Mouse (Mus musculus) neural tube, embryonic 12.5 days (tissue): ENCODE data around the gene Tmem222. TPM values are rescaled to one million over a fixed set of nuclear protein-coding genes. Genes with fewer than 3 reads are reported as not detected.

Experiments used
- ATAC-seq: fragments of 200-750 bp; cut with Nextera tagmentation; 2 replicates; pipeline ENCODE4 v1.8.0; 2017; ENCODE audit warnings: low read depth, mild to moderate bottlenecking, moderate TSS enrichment, moderate library complexity; ENCODE audit not compliant: low FRiP score
- H3K27ac ChIP-seq: fragments of 300-500 bp; sonication (generic); 2 replicates; pipeline ENCODE4 v1.5.1; 2016
- H3K27me3 ChIP-seq: fragments of 300-500 bp; sonication (generic); replicated peaks from 2 replicates; pipeline ENCODE4 v1.6.1; 2016; ENCODE audit warnings: mild to moderate bottlenecking
- H3K36me3 ChIP-seq: fragments of 300-500 bp; sonication (generic); 2 replicates; pipeline ENCODE4 v1.6.1; 2016; ENCODE audit warnings: mild to moderate bottlenecking
- H3K4me1 ChIP-seq: fragments of 300-500 bp; sonication (generic); 2 replicates; pipeline ENCODE4 v1.6.1; 2016
- H3K4me2 ChIP-seq: fragments of 300-500 bp; sonication (generic); replicated peaks from 2 replicates; pipeline ENCODE4 v1.6.1; 2016; ENCODE audit warnings: mild to moderate bottlenecking
- H3K4me3 ChIP-seq: fragments of 300-500 bp; sonication (generic); 2 replicates; pipeline ENCODE4 v1.5.1; 2016
- H3K9ac ChIP-seq: fragments of 300-500 bp; sonication (generic); 2 replicates; pipeline ENCODE4 v1.6.1; 2016; ENCODE audit warnings: mild to moderate bottlenecking
- H3K9me3 ChIP-seq: fragments of 300-500 bp; sonication (generic); 2 replicates; pipeline ENCODE4 v1.6.1; 2016; ENCODE audit warnings: mild to moderate bottlenecking
- WGBS: fragments of 180-500 bp; shearing (Covaris S2); methylation state at CpG from one replicate; pipeline ENCODE4 v1.1.7; 2016; 5-methylcytosine and 5-hydroxymethylcytosine counted together
- polyA plus RNA-seq: library from polyadenylated mRNA; unstranded; fragments of >200 nt; fragmentation: Nextera tagmentation; extraction: Ambion mirVana; gene quantifications from 2 replicates; pipeline ENCODE4 v1.2.1, GENCODE M21; 2016

Tmem222 gene
- polyA plus RNA-seq, 1 experiment from 2014 or later: 82.0 TPM

GRCm38 (mm10) chr4:133247072-133247471, 30.5 kb downstream of the Tmem222 start:
- peaks cover 76% of the 10 kb centered on the region for H3K27me3 ChIP-seq
- no peaks in the 10 kb centered on the region for H3K36me3 ChIP-seq
- no peak overlapping the region for H3K27ac ChIP-seq
- H3K4me1 ChIP-seq: peaks cover 13% of the 10 kb centered on the region
- no peak overlapping the region for H3K9ac ChIP-seq
- 27% methylated on average over 15 of the region's 15 CpGs for WGBS
- H3K4me3 ChIP-seq: no peak overlapping the region
- no peaks in the 10 kb centered on the region for H3K9me3 ChIP-seq
- no peak overlapping the region for H3K4me2 ChIP-seq
- no peak for ATAC-seq

GRCm38 (mm10) chr4:133244289-133244688, 33.3 kb downstream of the Tmem222 start:
- 88% methylated on average over 1 of the region's 1 CpGs for WGBS
- Histone ChIP-seq H3K9ac (no peak overlapping the region), H3K27me3 (peaks cover 64% of the 10 kb centered on the region)

DNA sequence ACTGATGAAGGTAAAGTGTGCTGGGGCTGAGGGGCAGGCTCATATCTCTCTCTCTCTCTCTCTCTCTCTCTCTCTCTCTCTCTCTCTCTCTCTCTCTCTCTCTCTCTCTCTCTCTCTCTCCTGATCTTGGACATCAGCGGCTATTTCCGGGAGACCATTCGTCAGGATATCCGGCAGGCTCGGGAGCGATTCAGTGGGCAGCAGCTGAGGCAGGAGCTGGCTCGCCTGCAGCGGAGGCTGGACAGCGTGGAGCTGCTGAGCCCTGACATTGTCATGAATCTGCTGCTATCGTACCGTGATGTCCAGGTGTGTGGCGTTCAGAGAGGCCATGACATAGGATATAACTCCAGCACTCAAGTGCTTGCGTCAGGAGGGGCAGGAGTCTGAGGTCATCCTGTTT, 34.1 kb downstream of the Tmem222 start:
- Histone ChIP-seq H3K36me3 (no peaks in the 10 kb centered on the region), H3K4me1 (peaks cover 15% of the 10 kb centered on the region), H3K4me2 (no peak overlapping the region), H3K27me3 (peaks cover 64% of the 10 kb centered on the region), H3K9ac (no peak overlapping the region), H3K4me3 (no peak overlapping the region), H3K27ac (no peak overlapping the region), H3K9me3 (no peaks in the 10 kb centered on the region)
- WGBS: 35% methylated on average over 13 of the region's 13 CpGs
- ATAC-seq: no peak

More at GRCm38 (mm10) chr4:133244289-133244688, 33.3 kb downstream of the Tmem222 start:
- no peaks in the 10 kb centered on the region for H3K36me3 ChIP-seq
- peaks cover 15% of the 10 kb centered on the region for H3K4me1 ChIP-seq
- no peak for ATAC-seq
- H3K9me3 ChIP-seq: no peaks in the 10 kb centered on the region
- H3K4me2 ChIP-seq: no peak overlapping the region
- no peak overlapping the region for H3K27ac ChIP-seq
- no peak overlapping the region for H3K4me3 ChIP-seq

- H3K9ac ChIP-seq: no peak overlapping the region
- H3K4me1 ChIP-seq: peaks cover 15% of the 10 kb centered on the region
- WGBS: 50% methylated on average over 9 of the region's 9 CpGs
- no peak overlapping the region for H3K4me2 ChIP-seq
- no peak for ATAC-seq
- peaks cover 57% of the 10 kb centered on the region for H3K27me3 ChIP-seq
- H3K36me3 ChIP-seq: no peaks in the 10 kb centered on the region
- no peaks in the 10 kb centered on the region for H3K9me3 ChIP-seq
- no peak overlapping the region for H3K4me3 ChIP-seq
- no peak overlapping the region for H3K27ac ChIP-seq
Measured at GRCm38 (mm10) chr4:133242710-133243109, 34.9 kb downstream of the Tmem222 start.

- H3K27ac ChIP-seq: no peak overlapping the region
- H3K36me3 ChIP-seq: no peaks in the 10 kb centered on the region
- peaks cover 49% of the 10 kb centered on the region for H3K27me3 ChIP-seq
- ATAC-seq: no peak
- H3K9ac ChIP-seq: no peak overlapping the region
- WGBS: 40% methylated on average over 11 of the region's 11 CpGs
- no peak overlapping the region; the same call in 1 of the 2 replicates for H3K4me3 ChIP-seq
- peak overlapping the region; percentile 90 for H3K4me2 ChIP-seq
- peaks cover 15% of the 10 kb centered on the region for H3K4me1 ChIP-seq
- no peaks in the 10 kb centered on the region for H3K9me3 ChIP-seq
Measured at GRCm38 (mm10) chr4:133241910-133242309, 35.7 kb downstream of the Tmem222 start.

- peak; percentile 92 for ATAC-seq
- H3K36me3 ChIP-seq: no peaks in the 10 kb centered on the region
- no peak overlapping the region for H3K27ac ChIP-seq
- H3K9me3 ChIP-seq: no peaks in the 10 kb centered on the region
- peaks cover 15% of the 10 kb centered on the region for H3K4me1 ChIP-seq
- peak overlapping the region; percentile 64 for H3K9ac ChIP-seq
- WGBS: under 1% methylated on average over 78 of the region's 78 CpGs
- H3K27me3 ChIP-seq: peaks cover 42% of the 10 kb centered on the region
- peak overlapping the region; percentile 90 for H3K4me2 ChIP-seq
- H3K4me3 ChIP-seq: peak overlapping the region; percentile 49
Measured at GRCm38 (mm10) chr4:133240934-133241908, 36.4 kb downstream of the Tmem222 start.

DNA sequence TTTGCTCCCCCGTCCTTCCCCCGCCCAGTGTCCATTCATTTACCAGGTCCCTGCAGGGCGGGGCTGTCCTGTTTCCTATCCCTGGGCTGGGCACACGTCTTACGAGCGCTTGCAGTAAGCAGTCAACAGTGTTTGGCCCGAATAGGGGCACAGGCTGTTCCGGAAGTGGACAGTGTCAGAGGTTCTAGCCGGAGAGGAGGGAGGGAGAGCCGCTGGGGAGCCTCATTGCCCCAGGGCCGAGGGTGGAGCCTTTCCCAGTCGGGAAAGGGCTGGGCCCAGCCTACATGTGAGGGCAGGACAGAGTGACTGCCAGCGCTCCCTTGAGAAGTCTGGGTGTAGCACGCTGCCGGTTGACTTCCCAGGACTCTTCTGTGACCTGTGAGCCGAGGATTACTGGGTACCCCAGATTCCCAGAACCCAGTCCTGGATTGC, 37.1 kb downstream of the Tmem222 start, which contains the start of gene Map3k6:
Gene Map3k6 (plus strand): TSS at position 329 of the 432 bp plus-strand sequence.
- Histone ChIP-seq H3K4me3 (peak within 1 kb of the TSS; percentile 49), H3K36me3 (no peaks in the 10 kb centered on the region), H3K27ac (no peak within 1 kb of the TSS), H3K9me3 (no peaks in the 10 kb centered on the region), H3K9ac (peak within 1 kb of the TSS; percentile 64), H3K4me1 (peaks cover 15% of the 10 kb centered on the region), H3K4me2 (peak within 1 kb of the TSS; percentile 90), H3K27me3 (peaks cover 39% of the 10 kb centered on the region)
- 3% methylated on average over 16 of the region's 16 CpGs for WGBS
- 0 out of 2 replicates have a peak, but pooled peaks have one; percentile 21 for ATAC-seq

DNA sequence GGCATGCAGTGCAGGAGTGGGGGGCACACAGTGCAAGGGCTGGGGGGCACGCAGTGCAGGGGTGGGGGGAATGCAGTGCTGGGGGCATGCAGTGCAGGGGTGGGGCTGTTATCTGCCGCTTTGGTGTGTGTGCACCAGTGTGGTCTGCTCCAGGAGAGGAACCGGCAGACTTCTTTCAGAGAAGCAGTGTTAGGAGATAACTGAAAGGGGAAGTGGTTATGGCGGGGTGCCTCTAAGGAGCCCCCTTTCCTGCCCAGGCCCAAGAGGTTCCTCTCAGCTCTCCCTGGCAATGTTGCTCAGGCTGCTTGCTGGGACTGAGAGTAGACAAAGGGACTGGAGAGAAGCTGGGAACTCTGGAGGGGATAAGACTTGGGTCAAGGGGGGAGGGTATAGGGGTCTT, 39.7 kb downstream of the Tmem222 start:
- ATAC-seq: no peak
- H3K27me3 ChIP-seq: peaks cover 29% of the 10 kb centered on the region
- H3K9me3 ChIP-seq: no peaks in the 10 kb centered on the region
- no peak overlapping the region for H3K4me3 ChIP-seq
- no peaks in the 10 kb centered on the region for H3K36me3 ChIP-seq
- H3K27ac ChIP-seq: no peak overlapping the region
- peaks cover 15% of the 10 kb centered on the region for H3K4me1 ChIP-seq
- H3K9ac ChIP-seq: no peak overlapping the region
- H3K4me2 ChIP-seq: no peak overlapping the region
- WGBS: 67% methylated on average over 4 of the region's 4 CpGs

- Histone ChIP-seq H3K27me3 (peaks cover 10% of the 10 kb centered on the region; the same call in 1 of the 2 replicates), H3K4me2 (no peak overlapping the region)
- 79% methylated on average over 5 of the region's 5 CpGs for WGBS
Measured at GRCm38 (mm10) chr4:133235415-133235814, 42.2 kb downstream of the Tmem222 start.

DNA sequence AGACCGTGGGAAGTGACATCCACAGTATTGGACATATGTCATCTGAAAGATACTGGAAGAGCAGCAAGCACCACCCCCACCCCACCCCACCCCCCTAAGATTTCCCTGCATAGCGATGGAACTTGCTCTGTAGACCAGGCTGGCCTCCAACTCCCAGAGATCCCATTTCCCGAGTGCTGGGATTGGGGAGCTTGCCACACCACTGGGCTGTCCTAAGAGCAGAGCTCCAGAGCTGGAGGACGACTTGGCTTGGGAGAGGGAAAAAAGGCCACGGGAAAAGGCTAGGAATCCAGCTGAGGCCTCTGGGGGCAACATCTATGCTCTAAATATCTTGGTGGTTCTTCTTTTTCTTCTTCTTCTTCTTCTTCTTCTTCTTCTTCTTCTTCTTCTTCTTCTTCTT, 42.8 kb downstream of the Tmem222 start:
- H3K27ac ChIP-seq: no peak overlapping the region
- peaks cover 7% of the 10 kb centered on the region; the same call in 1 of the 2 replicates for H3K27me3 ChIP-seq
- no peak overlapping the region for H3K9ac ChIP-seq
- H3K9me3 ChIP-seq: no peaks in the 10 kb centered on the region
- H3K4me2 ChIP-seq: no peak overlapping the region
- H3K36me3 ChIP-seq: no peaks in the 10 kb centered on the region
- no peak overlapping the region for H3K4me3 ChIP-seq
- no peaks in the 10 kb centered on the region for H3K4me1 ChIP-seq
- WGBS: 58% methylated on average over 5 of the region's 5 CpGs
- no peak for ATAC-seq

More at GRCm38 (mm10) chr4:133235415-133235814, 42.2 kb downstream of the Tmem222 start:
- no peak for ATAC-seq
- Histone ChIP-seq H3K4me3 (no peak overlapping the region), H3K27ac (no peak overlapping the region), H3K9me3 (no peaks in the 10 kb centered on the region), H3K36me3 (no peaks in the 10 kb centered on the region), H3K4me1 (peaks cover 3% of the 10 kb centered on the region; the same call in 1 of the 2 replicates), H3K9ac (no peak overlapping the region)

DNA sequence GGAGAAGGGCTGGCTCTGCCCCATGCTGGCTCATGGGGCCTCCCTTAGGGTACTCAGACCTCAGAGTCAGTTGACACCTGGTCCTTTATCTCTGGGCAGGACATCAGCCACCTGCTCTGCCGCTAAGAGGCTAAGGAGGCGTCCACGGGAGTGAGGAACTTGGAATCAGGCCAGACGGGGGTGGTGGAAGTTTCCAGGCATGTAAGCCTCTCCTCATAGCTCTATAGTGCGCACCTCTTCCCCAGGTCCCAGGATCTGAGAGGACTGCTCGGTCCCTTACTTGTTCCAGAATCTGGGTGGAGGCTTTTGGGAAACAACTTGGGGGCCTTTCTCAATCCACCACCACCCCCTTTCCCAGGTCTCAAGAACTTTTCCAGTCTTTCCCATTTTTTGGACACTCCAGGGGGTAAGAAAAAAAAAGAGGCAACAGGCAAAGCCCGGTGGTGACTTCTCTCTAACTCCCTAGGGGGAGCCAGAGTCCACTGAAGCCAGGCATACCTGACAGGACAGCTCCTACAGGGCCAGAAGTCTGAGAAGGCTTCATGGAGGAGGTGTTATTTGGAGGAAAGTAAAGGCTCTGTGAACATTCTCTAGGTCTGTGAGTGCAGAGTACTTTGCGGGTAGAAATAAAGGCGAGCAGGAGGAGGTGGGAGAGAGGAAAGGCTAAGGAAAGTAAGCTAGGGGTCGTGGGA, 44.2 kb downstream of the Tmem222 start:
- no peak overlapping the region for H3K27ac ChIP-seq
- no peak overlapping the region for H3K9ac ChIP-seq
- WGBS: 41% methylated on average over 10 of the region's 10 CpGs
- H3K4me2 ChIP-seq: no peak overlapping the region
- no peaks in the 10 kb centered on the region for H3K36me3 ChIP-seq
- H3K27me3 ChIP-seq: no peaks in the 10 kb centered on the region
- no peaks in the 10 kb centered on the region for H3K9me3 ChIP-seq
- H3K4me3 ChIP-seq: no peak overlapping the region
- ATAC-seq: no peak
- H3K4me1 ChIP-seq: no peaks in the 10 kb centered on the region

GRCm38 (mm10) chr4:133229582-133229981, 48.0 kb downstream of the Tmem222 start:
- no peak overlapping the region for H3K4me3 ChIP-seq
- H3K27ac ChIP-seq: no peak overlapping the region
- no peak overlapping the region for H3K9ac ChIP-seq
- 63% methylated on average over 8 of the region's 8 CpGs for WGBS
- H3K27me3 ChIP-seq: no peaks in the 10 kb centered on the region
- no peaks in the 10 kb centered on the region for H3K36me3 ChIP-seq
- no peaks in the 10 kb centered on the region for H3K4me1 ChIP-seq
- H3K9me3 ChIP-seq: no peaks in the 10 kb centered on the region
- ATAC-seq: no peak
- no peak overlapping the region for H3K4me2 ChIP-seq
